Mouse (Mus musculus) cerebellum, adult 2 months (tissue): ENCODE measurements around the gene Cfap45.

ENCODE experiments used
- CTCF ChIP-seq: fragments of 200-500 bp; IDR thresholded peaks from 2 replicates; pipeline ENCODE4 v1.5.1; 2011; ENCODE audit warnings: low read depth, mild to moderate bottlenecking, control low read depth, low read length, moderate library complexity, borderline replicate concordance; ENCODE audit not compliant: insufficient read depth
- POLR2A ChIP-seq: fragments of 200-500 bp; IDR thresholded peaks from 2 replicates; pipeline ENCODE4 v1.6.1; 2011; ENCODE audit warnings: low read length, control low read depth, borderline replicate concordance; ENCODE audit not compliant: insufficient read depth

- TF ChIP-seq CTCF (no peak), POLR2A (no peak)
Measured at GRCm38 (mm10) chr1:172522524-172522923, 1.9 kb downstream of the Cfap45 start.
